Mouse (Mus musculus) intestine, embryonic 15.5 days (tissue): ENCODE results near the gene Klf3. TPM values are rescaled to one million over a fixed set of nuclear protein-coding genes. Genes with fewer than 3 reads are reported as not detected.
A peak's percentile ranks its signal among the peaks of the same experiment; 100 is the strongest.

Experiments used
- ATAC-seq: fragments of 200-750 bp; cut with Nextera tagmentation; 2 replicates; pipeline ENCODE4 v1.8.0; 2017; ENCODE audit warnings: moderate TSS enrichment, moderate library complexity
- H3K27ac ChIP-seq: fragments of 300-500 bp; sonication (generic); 2 replicates; pipeline ENCODE4 v1.5.1; 2015; ENCODE audit warnings: mild to moderate bottlenecking, inconsistent platforms
- H3K27me3 ChIP-seq: fragments of 300-500 bp; sonication (generic); replicated peaks from 2 replicates; pipeline ENCODE4 v1.6.1; 2015; ENCODE audit warnings: inconsistent platforms
- H3K36me3 ChIP-seq: fragments of 300-500 bp; sonication (generic); 2 replicates; pipeline ENCODE4 v1.6.1; 2015; ENCODE audit warnings: inconsistent platforms
- H3K4me1 ChIP-seq: fragments of 300-500 bp; sonication (generic); replicated peaks from 2 replicates; pipeline ENCODE4 v1.6.1; 2015; ENCODE audit warnings: inconsistent platforms
- H3K4me2 ChIP-seq: fragments of 300-500 bp; sonication (generic); replicated peaks from 2 replicates; pipeline ENCODE4 v1.6.1; 2015; ENCODE audit warnings: mild to moderate bottlenecking, inconsistent platforms
- H3K4me3 ChIP-seq: fragments of 300-500 bp; sonication (generic); replicated peaks from 2 replicates; pipeline ENCODE4 v1.5.1; 2015; ENCODE audit warnings: inconsistent platforms
- H3K9ac ChIP-seq: fragments of 300-500 bp; sonication (generic); 2 replicates; pipeline ENCODE4 v1.6.1; 2015; ENCODE audit warnings: inconsistent platforms
- H3K9me3 ChIP-seq: fragments of 300-500 bp; sonication (generic); 2 replicates; pipeline ENCODE4 v1.6.1; 2016; ENCODE audit warnings: inconsistent platforms
- WGBS: fragments of 180-500 bp; shearing (Covaris S2); methylation state at CpG from one replicate; pipeline ENCODE4 v1.1.7; 2015; 5-methylcytosine and 5-hydroxymethylcytosine counted together
- polyA plus RNA-seq: library from polyadenylated mRNA; unstranded; fragments of >200 nt; fragmentation: Nextera tagmentation; extraction: Ambion mirVana; gene quantifications from 2 replicates; pipeline ENCODE4 v1.2.1, GENCODE M21; 2015

The Klf3 gene
- polyA plus RNA-seq, 1 experiment from 2014 or later, result 87.6 TPM

- H3K4me1 ChIP-seq, result no peaks in the 10 kb centered on the region
- no peak overlapping the region for H3K4me3 ChIP-seq
- H3K27me3 ChIP-seq, result no peaks in the 10 kb centered on the region
- WGBS, result 94% methylated on average over 3 of the region's 3 CpGs
- no peaks in the 10 kb centered on the region for H3K9me3 ChIP-seq
- H3K36me3 ChIP-seq, result peaks cover 74% of the 10 kb centered on the region
- no peak overlapping the region for H3K9ac ChIP-seq
- H3K27ac ChIP-seq, result no peak overlapping the region
- no peak overlapping the region for H3K4me2 ChIP-seq
- ATAC-seq, result no peak
Measured at GRCm38 (mm10) chr5:64824765-64825164, 21.6 kb downstream of the Klf3 start.

- no peaks in the 10 kb centered on the region for H3K4me1 ChIP-seq
- peaks cover 77% of the 10 kb centered on the region for H3K36me3 ChIP-seq
- H3K4me2 ChIP-seq, result no peak overlapping the region
- no peaks in the 10 kb centered on the region for H3K9me3 ChIP-seq
- no peaks in the 10 kb centered on the region for H3K27me3 ChIP-seq
- WGBS, result 91% methylated on average over 7 of the region's 7 CpGs
- no peak overlapping the region for H3K4me3 ChIP-seq
- no peak overlapping the region for H3K9ac ChIP-seq
- no peak for ATAC-seq
- H3K27ac ChIP-seq, result no peak overlapping the region
Measured at GRCm38 (mm10) chr5:64825496-64825895, 22.3 kb downstream of the Klf3 start.

- no peak for ATAC-seq
- no peak overlapping the region for H3K27ac ChIP-seq
- H3K4me3 ChIP-seq, result no peak overlapping the region
- H3K4me2 ChIP-seq, result no peak overlapping the region
- H3K4me1 ChIP-seq, result no peaks in the 10 kb centered on the region
- 95% methylated on average over 12 of the region's 12 CpGs for WGBS
- H3K9ac ChIP-seq, result no peak overlapping the region
- no peaks in the 10 kb centered on the region for H3K27me3 ChIP-seq
- no peaks in the 10 kb centered on the region for H3K9me3 ChIP-seq
- peaks cover 67% of the 10 kb centered on the region for H3K36me3 ChIP-seq
Measured at GRCm38 (mm10) chr5:64827151-64827550, 24.0 kb downstream of the Klf3 start.

GRCm38 (mm10) chr5:64828314-64828713 lies 25.1 kb downstream of the Klf3 start:
- no peak overlapping the region for H3K4me3 ChIP-seq
- WGBS, result 76% methylated on average over 9 of the region's 9 CpGs
- H3K4me1 ChIP-seq, result no peaks in the 10 kb centered on the region
- no peak overlapping the region for H3K27ac ChIP-seq
- H3K27me3 ChIP-seq, result no peaks in the 10 kb centered on the region
- H3K9me3 ChIP-seq, result no peaks in the 10 kb centered on the region
- H3K9ac ChIP-seq, result no peak overlapping the region
- no peak overlapping the region for H3K4me2 ChIP-seq
- peaks cover 60% of the 10 kb centered on the region for H3K36me3 ChIP-seq
- no peak for ATAC-seq

GRCm38 (mm10) chr5:64829606-64830005 lies 26.4 kb downstream of the Klf3 start:
- 94% methylated on average over 10 of the region's 10 CpGs for WGBS
- Histone ChIP-seq H3K36me3 (peaks cover 49% of the 10 kb centered on the region), H3K9ac (no peak overlapping the region), H3K27ac (no peak overlapping the region), H3K4me2 (no peak overlapping the region), H3K4me3 (no peak overlapping the region), H3K27me3 (no peaks in the 10 kb centered on the region), H3K9me3 (no peaks in the 10 kb centered on the region), H3K4me1 (no peaks in the 10 kb centered on the region)
- ATAC-seq, result no peak

- Histone ChIP-seq H3K36me3 (peaks cover 45% of the 10 kb centered on the region), H3K4me3 (no peak overlapping the region), H3K9me3 (no peaks in the 10 kb centered on the region), H3K27me3 (no peaks in the 10 kb centered on the region), H3K4me1 (no peaks in the 10 kb centered on the region), H3K4me2 (no peak overlapping the region), H3K9ac (no peak overlapping the region), H3K27ac (no peak overlapping the region)
- WGBS, result 86% methylated on average over 3 of the region's 3 CpGs
- no peak for ATAC-seq
Measured at GRCm38 (mm10) chr5:64830773-64831172, 27.6 kb downstream of the Klf3 start.

- H3K36me3 ChIP-seq, result peaks cover 24% of the 10 kb centered on the region
- no peak overlapping the region for H3K9ac ChIP-seq
- no peak overlapping the region for H3K4me3 ChIP-seq
- peak; percentile 46; the same call in 1 of the 2 replicates for ATAC-seq
- H3K4me1 ChIP-seq, result no peaks in the 10 kb centered on the region
- H3K4me2 ChIP-seq, result no peak overlapping the region
- no peaks in the 10 kb centered on the region for H3K27me3 ChIP-seq
- no peak overlapping the region for H3K27ac ChIP-seq
- H3K9me3 ChIP-seq, result no peaks in the 10 kb centered on the region
Measured at GRCm38 (mm10) chr5:64833410-64833809, 30.2 kb downstream of the Klf3 start.

GRCm38 (mm10) chr5:64834213-64834612 lies 31.0 kb downstream of the Klf3 start:
- Histone ChIP-seq H3K9me3 (no peaks in the 10 kb centered on the region), H3K4me1 (peaks cover 4% of the 10 kb centered on the region), H3K9ac (no peak overlapping the region), H3K36me3 (peaks cover 16% of the 10 kb centered on the region), H3K4me2 (no peak overlapping the region), H3K4me3 (no peak overlapping the region), H3K27ac (no peak overlapping the region), H3K27me3 (no peaks in the 10 kb centered on the region)
- 57% methylated on average over 1 of the region's 1 CpGs for WGBS
- no peak for ATAC-seq

- H3K27ac ChIP-seq, result no peak overlapping the region
- no peaks in the 10 kb centered on the region for H3K9me3 ChIP-seq
- no peak overlapping the region for H3K4me3 ChIP-seq
- no peaks in the 10 kb centered on the region for H3K27me3 ChIP-seq
- H3K36me3 ChIP-seq, result peaks cover 9% of the 10 kb centered on the region; the same call in 1 of the 2 replicates
- H3K4me2 ChIP-seq, result no peak overlapping the region
- 72% methylated on average over 4 of the region's 4 CpGs for WGBS
- no peak for ATAC-seq
- H3K9ac ChIP-seq, result no peak overlapping the region
- peaks cover 9% of the 10 kb centered on the region for H3K4me1 ChIP-seq
Measured at GRCm38 (mm10) chr5:64835295-64835694, 32.1 kb downstream of the Klf3 start.

GRCm38 (mm10) chr5:64839016-64839599 lies 35.9 kb downstream of the Klf3 start:
- H3K27me3 ChIP-seq, result no peaks in the 10 kb centered on the region
- peaks cover 9% of the 10 kb centered on the region for H3K4me1 ChIP-seq
- no peaks in the 10 kb centered on the region for H3K36me3 ChIP-seq
- no peak overlapping the region for H3K9ac ChIP-seq
- no peak overlapping the region for H3K4me3 ChIP-seq
- H3K4me2 ChIP-seq, result no peak overlapping the region
- peak overlapping the region; percentile 32 for H3K27ac ChIP-seq
- ATAC-seq, result no peak
- WGBS, result 45% methylated on average over 6 of the region's 6 CpGs
- H3K9me3 ChIP-seq, result no peaks in the 10 kb centered on the region

- no peaks in the 10 kb centered on the region for H3K27me3 ChIP-seq
- H3K4me2 ChIP-seq, result no peak overlapping the region
- 19% methylated on average over 1 of the region's 1 CpGs for WGBS
Measured at GRCm38 (mm10) chr5:64840087-64840486, 36.9 kb downstream of the Klf3 start.

GRCm38 (mm10) chr5:64844622-64845021 lies 41.4 kb downstream of the Klf3 start:
- H3K27ac ChIP-seq, result no peak overlapping the region
- WGBS, result 90% methylated on average over 3 of the region's 3 CpGs
- H3K9me3 ChIP-seq, result no peaks in the 10 kb centered on the region
- H3K9ac ChIP-seq, result no peak overlapping the region
- no peak overlapping the region for H3K4me2 ChIP-seq
- H3K4me1 ChIP-seq, result 0 out of 2 replicates have a peak, but pooled peaks cover under 1% of the 10 kb centered on the region
- no peak overlapping the region for H3K4me3 ChIP-seq
- no peaks in the 10 kb centered on the region for H3K36me3 ChIP-seq
- H3K27me3 ChIP-seq, result no peaks in the 10 kb centered on the region
- ATAC-seq, result no peak

More at GRCm38 (mm10) chr5:64840087-64840486, 36.9 kb downstream of the Klf3 start:
- peak; percentile 73 for ATAC-seq
- H3K4me1 ChIP-seq, result peaks cover 9% of the 10 kb centered on the region
- no peaks in the 10 kb centered on the region for H3K36me3 ChIP-seq
- H3K4me3 ChIP-seq, result no peak overlapping the region
- H3K27ac ChIP-seq, result peak overlapping the region; percentile 29; the same call in 1 of the 2 replicates
- H3K9me3 ChIP-seq, result no peaks in the 10 kb centered on the region
- no peak overlapping the region for H3K9ac ChIP-seq

- Histone ChIP-seq H3K4me3 (no peak overlapping the region), H3K36me3 (no peaks in the 10 kb centered on the region), H3K9ac (no peak overlapping the region), H3K4me1 (no peaks in the 10 kb centered on the region), H3K4me2 (no peak overlapping the region), H3K27ac (no peak overlapping the region), H3K9me3 (no peaks in the 10 kb centered on the region), H3K27me3 (no peaks in the 10 kb centered on the region)
- ATAC-seq, result no peak
- WGBS, result 76% methylated on average over 2 of the region's 2 CpGs
Measured at GRCm38 (mm10) chr5:64847305-64847704, 44.1 kb downstream of the Klf3 start.
